Mouse (Mus musculus) hematopoietic stem cell, adult 5-6 weeks (primary cell): Measurements from ENCODE around the gene Foxo1. TPM values are rescaled to one million over a fixed set of nuclear protein-coding genes. Genes with fewer than 3 reads are reported as not detected.

Experiments
- ATAC-seq, 2 experiments: fragments of 125-278 bp in 1 of 2; replicated peaks in 1 of 2; 2 replicates each; pipeline ENCODE4 v1.8.0; 2016 to 2017; ENCODE audit warnings: inconsistent platforms in 2 of 2, mild to moderate bottlenecking in 2 of 2, moderate number of reproducible peaks in 2 of 2, low read depth in 1 of 2, moderate TSS enrichment in 1 of 2; ENCODE audit not compliant: low FRiP score in 2 of 2, poor library complexity in 2 of 2, severe bottlenecking in 2 of 2, insufficient read depth in 1 of 2, low TSS enrichment in 1 of 2
- total RNA-seq: library from RNA; stranded (forward); fragments of 172-1452, 232-1000 nt; gene quantifications from 2 replicates; pipeline ENCODE4 v1.2.3, GENCODE M21; 2017

Gene Foxo1
- 1.8 and 2.2 TPM in 2 replicates for total RNA-seq

GRCm38 (mm10) chr3:52267652-52268486 is at the start of gene Foxo1:
Foxo1 (plus strand) TSS chr3:52268336.
- ATAC-seq, result peak; percentile 63 to 77

- ATAC-seq, result no peak
These were observed 49.3 kb upstream of the Foxo1 start for GRCm38 (mm10) chr3:52218864-52219263.

GRCm38 (mm10) chr3:52221082-52221481 is 47.1 kb upstream of the Foxo1 start:
- ATAC-seq, result no peak

GRCm38 (mm10) chr3:52221931-52222330 is 46.2 kb upstream of the Foxo1 start:
- ATAC-seq, result no peak

GRCm38 (mm10) chr3:52236488-52236887 is 31.6 kb upstream of the Foxo1 start:
- ATAC-seq, result no peak

GRCm38 (mm10) chr3:52237136-52237535 is 31.0 kb upstream of the Foxo1 start:
- ATAC-seq, result no peak

GRCm38 (mm10) chr3:52241062-52241461 is 27.1 kb upstream of the Foxo1 start:
- ATAC-seq, result no peak

- ATAC-seq, result peak; percentile 59; a peak in 2 of 4 replicates
These were observed 25.6 kb upstream of the Foxo1 start for GRCm38 (mm10) chr3:52242457-52243105.

GRCm38 (mm10) chr3:52243271-52244021 is 24.7 kb upstream of the Foxo1 start:
- peak; percentile 54 to 60; a peak in 2 of 4 replicates for ATAC-seq

- no peak for ATAC-seq
These were observed 21.9 kb upstream of the Foxo1 start for GRCm38 (mm10) chr3:52245996-52246830.

GRCm38 (mm10) chr3:52251184-52251583 is 17.0 kb upstream of the Foxo1 start:
- ATAC-seq, result no peak

- ATAC-seq, result no peak
These were observed 14.3 kb upstream of the Foxo1 start for GRCm38 (mm10) chr3:52253656-52254461.

- no peak for ATAC-seq
These were observed 13.6 kb upstream of the Foxo1 start for GRCm38 (mm10) chr3:52254496-52254895.

GRCm38 (mm10) chr3:52257782-52258441 is 10.2 kb upstream of the Foxo1 start:
- ATAC-seq, result peak; percentile 35 to 57; a peak in 2 of 4 replicates

GRCm38 (mm10) chr3:52258532-52258931 is 9.6 kb upstream of the Foxo1 start:
- ATAC-seq, result no peak
